13 mouse cellular contexts compared by ENCODE assay signal in genomic region chr15:12622093-12622643, GRCm38 (mm10).
A peak's percentile ranks its signal among the peaks of the same experiment; 100 is the strongest.
DNase-seq lines count a peak whose midpoint lies in the region; ATAC-seq and TF ChIP-seq lines count a peak whose summit lies in the region.
"Had no signal": no experiment of that assay in that cellular context is flagged by ENCODE, and none has a peak within 500 bp of the region (broad histone marks: within the 10 kb centered on the region; RNA-seq: fewer than 3 reads in every experiment).

No protein-coding gene starts in this region.

- WGBS in kidney, embryonic 15.5 days, result 44% methylated on average over 7 of the region's 7 CpGs
- WGBS in midbrain, embryonic 15.5 days, result 54% methylated on average over 7 of the region's 7 CpGs

- H3K9ac ChIP-seq in kidney, embryonic 15.5 days, result no peak overlapping the region
- H3K9ac ChIP-seq in midbrain, embryonic 15.5 days, result no peak overlapping the region

- H3K9me3 ChIP-seq in kidney, embryonic 15.5 days (replicated peaks), result no peaks in the 10 kb centered on the region
- no peaks in the 10 kb centered on the region for H3K9me3 ChIP-seq in midbrain, embryonic 15.5 days

- H3K27me3 ChIP-seq in kidney, embryonic 15.5 days, result no peaks in the 10 kb centered on the region
- H3K27me3 ChIP-seq in midbrain, embryonic 15.5 days (replicated peaks), result no peaks in the 10 kb centered on the region

- H3K4me2 ChIP-seq in kidney, embryonic 15.5 days, result peak overlapping the region; percentile 29
- no peak overlapping the region for H3K4me2 ChIP-seq in midbrain, embryonic 15.5 days

- peak overlapping the region; percentile 48 for H3K27ac ChIP-seq in gastrocnemius, adult 2 months
- H3K27ac ChIP-seq in kidney, embryonic 15.5 days, result peak overlapping the region; percentile 66; the same call in 1 of the 2 replicates
- no peak overlapping the region for H3K27ac ChIP-seq in midbrain, embryonic 15.5 days

- H3K4me1 ChIP-seq in kidney, embryonic 15.5 days, result peaks cover 29% of the 10 kb centered on the region
- H3K4me1 ChIP-seq in midbrain, embryonic 15.5 days, result 0 out of 2 replicates have a peak, but pooled peaks cover 10% of the 10 kb centered on the region

- DNase-seq in gastrocnemius, adult 2 months, result no peak
- no peak for DNase-seq in gastrocnemius, postnatal 36 days
- no peak for DNase-seq in kidney, adult 8-10 months
- peak; percentile 28 for DNase-seq in kidney, postnatal 14 days
- no peak for DNase-seq in lung, postnatal 14 days
- DNase-seq: adrenal gland, adult 8-10 months; liver; lung, postnatal 4 days; right cerebral cortex, postnatal 25 days had no signal

- peak; percentile 34 for ATAC-seq in kidney, embryonic 15.5 days (replicated peaks; ENCODE audit: low FRiP score)
- peak; percentile 53; the same call in 1 of the 2 replicates for ATAC-seq in midbrain, embryonic 15.5 days (replicated peaks)
- ATAC-seq in CD4-positive, CD25-positive, alpha-beta regulatory T cell, adult 4 months, result no peak
- ATAC-seq: inflammation-experienced regulatory T-cells, adult 6 months had no signal

- no peaks in the 10 kb centered on the region for H3K36me3 ChIP-seq in kidney, embryonic 15.5 days
- H3K36me3 ChIP-seq in midbrain, embryonic 15.5 days (replicated peaks), result no peaks in the 10 kb centered on the region

- H3K4me3 ChIP-seq in gastrocnemius, adult 2 months, result peak overlapping the region; percentile 25
- H3K4me3 ChIP-seq in kidney, embryonic 15.5 days (replicated peaks), result peak overlapping the region; percentile 20; the same call in 1 of the 2 replicates
- no peak overlapping the region for H3K4me3 ChIP-seq in midbrain, embryonic 15.5 days

- TF ChIP-seq CTCF in gastrocnemius, adult 2 months (IDR thresholded peaks at IDR 0.05), result no peak

- intact Hi-C loops in gastrocnemius, adult 2 months (cut with DNase I), result no loop called here
- intact Hi-C loops in gastrocnemius, postnatal 36 days (cut with DNase I), result no loop called here
